Mouse (Mus musculus) kidney, postnatal 4 days (tissue): ENCODE measurements around the gene Paqr3.

Source experiments
- DNase-seq, 2 experiments: peaks; one replicate each; pipeline ENCODE4 v3.0.0; 2021; ENCODE audit warnings: mixed read lengths in 2 of 2

Gene Paqr3

DNA sequence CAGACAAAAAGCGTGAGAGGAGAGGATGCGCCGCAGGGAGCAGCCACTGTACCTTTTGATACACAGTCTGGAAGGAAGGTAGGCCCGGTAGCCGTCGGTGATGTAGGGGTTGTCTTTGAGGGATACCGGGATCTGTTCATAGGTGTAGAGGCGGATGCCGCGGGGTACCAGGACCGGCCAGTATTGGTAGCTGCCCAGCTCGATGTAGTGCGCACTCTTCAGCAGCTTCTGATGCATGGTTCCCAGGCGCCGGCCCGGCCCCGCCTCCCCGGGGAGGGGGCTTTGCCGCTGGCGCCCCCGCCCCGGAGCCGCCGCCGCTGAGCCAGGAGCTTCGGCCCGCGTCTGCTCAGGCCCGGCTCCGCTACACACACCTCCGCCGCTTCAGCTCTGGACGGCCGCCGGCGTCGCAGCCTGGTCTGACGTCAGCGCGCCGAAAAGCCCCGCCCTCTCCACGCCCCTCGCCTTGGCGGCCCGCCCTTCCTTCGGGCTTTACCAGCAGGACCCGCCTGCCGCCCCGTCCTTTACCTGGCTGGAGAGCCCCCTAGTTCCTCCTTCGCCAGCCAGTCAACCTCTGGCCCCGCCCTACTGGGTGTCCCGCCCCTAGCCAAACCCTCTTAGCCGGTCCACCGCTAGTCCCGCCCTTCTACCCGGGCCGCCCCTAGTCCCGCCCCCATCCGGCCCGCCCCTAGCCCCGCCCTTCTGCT lies at the start of gene Paqr3:
TSS of gene Paqr3 (minus strand) at position 390 of the 704 bp plus-strand sequence.
- DNase-seq: peak; percentile 98

DNA sequence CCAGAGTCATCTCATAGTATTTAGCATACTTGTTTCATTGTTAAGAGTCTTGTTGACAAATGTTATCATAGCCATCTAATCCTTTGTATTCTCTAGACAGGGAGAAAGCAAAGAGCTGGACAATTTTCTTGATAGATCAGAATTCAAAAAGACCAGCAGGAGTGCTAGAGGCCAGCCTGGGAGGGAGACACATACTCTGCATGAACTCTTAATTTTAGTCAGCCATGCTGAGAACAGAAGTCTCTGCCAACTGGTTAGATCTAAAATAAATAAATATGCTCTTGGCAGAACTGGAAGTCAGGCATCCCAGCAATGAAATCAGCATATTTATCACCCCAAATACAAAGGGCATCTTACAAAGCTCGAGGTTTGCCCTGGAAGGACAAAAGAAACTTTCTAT lies 43.3 kb upstream of the Paqr3 start:
- DNase-seq: no peak

DNA sequence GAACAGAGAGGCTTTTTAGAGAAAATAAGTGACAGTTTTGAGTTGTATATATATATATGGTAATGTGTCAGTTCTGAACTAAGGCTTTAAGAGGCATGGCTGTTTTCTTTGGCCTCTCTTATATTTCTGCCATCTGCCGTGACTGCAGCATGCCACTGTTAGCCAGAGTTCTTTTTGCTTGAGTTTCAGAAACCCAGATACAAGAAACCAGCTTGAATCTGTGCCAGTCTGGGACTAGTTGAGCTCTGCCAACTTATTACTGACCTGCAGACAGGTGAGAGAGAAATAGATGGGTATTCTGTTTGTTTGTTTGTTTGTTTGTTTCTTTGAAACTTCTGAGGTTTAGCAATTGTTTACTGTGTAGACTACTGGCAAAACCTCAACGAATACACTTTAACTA lies 23.9 kb upstream of the Paqr3 start:
- no peak for DNase-seq

DNA sequence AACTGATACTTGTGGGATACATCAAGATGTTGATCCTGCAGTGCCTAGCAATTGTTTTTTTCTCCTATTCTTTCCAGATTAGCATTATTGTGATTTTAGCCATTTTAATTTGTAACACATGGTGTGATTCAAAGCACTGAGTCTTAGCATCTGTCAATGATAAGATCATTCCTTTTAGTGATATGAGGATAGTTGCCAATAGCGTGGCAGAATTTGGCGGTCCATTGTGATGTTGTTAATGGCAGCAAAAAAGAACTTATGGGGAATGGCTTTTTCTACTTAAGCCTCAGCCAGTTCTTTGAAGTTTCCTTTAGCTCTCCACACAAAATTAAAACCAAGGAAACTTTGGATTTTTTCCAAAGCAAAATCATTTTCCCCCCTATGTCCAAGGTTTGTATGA lies 18.2 kb upstream of the Paqr3 start:
- no peak for DNase-seq

DNA sequence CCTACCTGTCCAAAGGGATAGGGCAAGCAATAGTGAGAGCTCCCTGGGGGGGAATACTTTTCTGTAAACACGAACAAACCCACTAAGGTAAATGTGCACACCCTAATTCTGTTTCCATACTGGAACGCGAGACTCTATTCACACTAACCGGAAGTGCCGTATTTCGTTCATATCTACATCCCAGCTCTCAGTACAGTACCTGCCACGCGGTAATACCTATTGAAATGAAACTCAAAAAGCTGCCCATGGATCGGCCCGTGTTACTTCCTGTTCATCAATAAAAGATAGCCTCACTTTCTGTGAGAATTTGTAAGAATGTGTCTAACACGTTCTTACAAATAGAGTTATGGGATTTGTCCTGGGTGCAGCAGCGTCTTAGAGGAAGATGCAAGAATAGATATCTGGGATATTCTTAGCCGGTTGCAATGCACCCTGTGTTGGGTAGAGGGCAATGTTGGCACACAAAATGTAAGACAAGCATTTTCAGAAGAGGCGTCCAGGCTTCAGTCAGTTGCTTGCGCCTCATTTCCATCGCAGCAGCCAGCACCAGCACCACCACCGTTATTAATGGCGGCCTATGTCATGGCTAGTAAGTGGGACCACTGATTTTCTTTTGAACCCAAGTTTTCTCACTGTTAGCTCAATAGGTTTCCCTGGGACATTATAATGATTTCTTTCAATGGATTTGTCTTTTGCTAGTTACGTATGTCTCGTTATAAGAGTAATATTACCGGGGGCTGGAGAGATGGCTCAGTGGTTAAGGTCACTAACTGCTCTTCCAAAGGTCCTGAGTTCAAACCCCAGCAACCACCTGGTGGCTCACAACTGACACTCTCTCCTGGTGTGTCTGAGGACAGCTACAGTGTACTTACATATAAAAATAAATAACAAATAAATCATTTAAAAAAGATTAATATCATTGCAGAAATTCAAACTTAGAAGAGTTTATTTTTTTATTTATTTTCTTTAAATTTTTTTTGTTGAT lies 17.1 kb upstream of the Paqr3 start:
- peak; percentile 68 to 72 for DNase-seq

DNA sequence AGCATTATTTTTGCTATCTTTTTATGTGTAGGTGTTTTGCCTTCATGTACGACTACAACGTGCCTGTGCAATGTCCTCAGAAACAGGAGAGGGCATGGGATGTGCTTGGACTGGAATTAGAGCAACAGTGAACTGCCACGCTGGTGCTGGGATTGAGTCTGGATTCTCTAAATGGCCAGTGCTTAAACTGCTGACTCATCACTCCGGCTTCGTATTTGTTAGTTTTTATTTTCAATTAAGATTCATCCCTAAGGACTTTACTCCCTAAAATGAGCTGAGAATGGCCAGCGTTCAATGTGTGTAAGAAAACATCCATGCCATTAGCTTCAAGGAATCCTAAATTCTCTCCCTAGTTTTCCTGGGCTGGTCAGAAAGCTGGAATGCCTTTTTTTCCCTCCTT lies 15.9 kb upstream of the Paqr3 start:
- no peak for DNase-seq

DNA sequence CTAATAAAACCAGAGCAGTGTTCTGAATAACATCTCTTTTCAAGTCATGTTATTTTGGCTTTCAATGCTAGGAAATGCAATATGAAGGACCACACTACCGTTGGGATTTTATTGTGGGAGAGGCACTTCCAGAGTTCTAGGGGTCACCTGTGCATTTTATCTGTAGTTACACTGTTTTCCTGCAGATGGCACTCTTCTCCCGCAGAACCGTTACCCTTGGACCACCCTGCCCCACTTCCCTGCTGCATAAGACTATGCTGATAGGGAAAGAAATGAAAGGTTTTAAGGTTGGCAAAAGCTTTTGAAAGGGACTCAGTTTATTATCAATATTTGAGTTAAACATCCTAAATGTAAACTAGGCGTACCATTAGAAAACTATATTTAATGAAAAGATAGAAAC lies 14.6 kb upstream of the Paqr3 start:
- peak; percentile 41 to 57 for DNase-seq

DNA sequence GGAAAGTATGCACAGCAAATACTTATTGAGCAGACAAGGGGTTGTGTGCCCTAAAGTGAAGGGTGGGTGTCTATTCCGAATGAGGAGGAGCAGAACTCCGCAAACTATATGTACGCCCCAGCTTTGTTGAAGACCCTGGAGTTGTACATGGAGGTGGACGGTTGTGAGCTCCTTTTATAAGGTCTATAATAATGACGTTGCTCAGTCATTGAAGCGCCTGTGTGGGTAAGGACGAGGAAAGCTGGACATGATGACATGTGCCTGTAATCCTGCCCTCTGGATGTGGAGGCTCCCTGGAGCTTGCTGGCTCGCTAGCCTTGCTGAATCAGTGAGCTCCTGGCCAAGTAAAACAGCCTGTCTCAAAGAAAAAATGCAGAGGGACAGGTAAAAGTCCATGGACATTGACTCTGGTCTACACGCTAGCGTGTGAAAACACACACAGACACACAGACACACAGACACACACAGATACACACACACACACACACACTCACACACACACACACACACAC lies 14.1 kb upstream of the Paqr3 start:
- no peak for DNase-seq

DNA sequence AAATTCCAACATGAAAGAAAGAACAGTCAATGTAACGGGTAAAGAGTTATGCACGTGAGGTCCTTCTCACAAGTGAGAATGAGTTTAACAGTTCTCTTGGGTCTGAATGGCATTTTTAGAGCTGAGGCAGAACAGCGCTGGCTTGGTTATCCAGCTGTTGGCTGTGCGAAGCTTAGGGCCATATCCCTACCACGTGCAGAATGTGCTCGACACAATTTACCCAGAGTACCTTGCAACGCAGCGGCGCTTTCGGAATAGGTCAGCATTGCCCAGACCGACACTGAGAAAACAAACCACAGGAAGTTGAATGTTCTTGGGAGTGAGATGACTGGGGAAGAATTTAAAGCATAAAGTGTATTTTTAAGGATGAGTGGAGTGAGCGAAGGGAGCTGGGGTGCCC lies 13.6 kb upstream of the Paqr3 start:
- no peak for DNase-seq

DNA sequence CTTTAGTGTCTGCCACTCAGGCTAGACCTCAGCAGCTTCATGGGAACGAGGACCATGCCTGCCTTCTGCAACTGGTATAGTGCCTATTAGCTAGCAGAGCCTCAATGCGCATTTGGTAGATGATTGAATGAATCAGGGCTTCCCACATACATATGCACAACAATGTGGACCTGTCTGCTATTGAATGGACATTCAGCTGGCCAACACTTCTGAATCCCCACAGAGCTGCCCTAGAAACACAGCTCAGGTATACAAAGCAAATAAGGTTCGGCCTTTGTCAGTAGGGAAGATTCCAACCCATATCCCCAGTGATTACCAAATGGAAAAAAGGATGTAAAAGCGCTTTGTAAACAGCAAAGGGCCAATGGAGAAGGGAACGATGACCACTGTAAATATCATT lies 699 bp downstream of the Paqr3 start:
- DNase-seq: no peak

DNA sequence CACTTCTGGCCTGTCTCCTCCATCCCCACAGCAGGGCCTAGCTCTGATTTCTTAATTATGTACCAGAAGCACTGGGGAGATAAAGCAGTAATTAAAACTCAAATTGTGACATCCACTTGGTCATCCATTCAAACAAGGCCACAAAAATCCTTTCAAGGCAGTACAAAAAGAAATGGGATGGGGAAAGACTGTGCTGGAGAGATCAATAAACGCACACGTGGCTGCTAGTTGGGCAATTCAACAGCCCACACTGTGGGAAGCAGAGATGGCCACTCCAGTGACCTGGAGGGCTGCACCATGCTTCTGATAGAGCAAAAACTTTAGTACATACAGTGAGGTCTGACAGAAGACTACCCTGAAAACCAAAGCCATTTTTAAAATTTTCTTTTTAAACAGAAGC lies 1.3 kb downstream of the Paqr3 start:
- DNase-seq: no peak

DNA sequence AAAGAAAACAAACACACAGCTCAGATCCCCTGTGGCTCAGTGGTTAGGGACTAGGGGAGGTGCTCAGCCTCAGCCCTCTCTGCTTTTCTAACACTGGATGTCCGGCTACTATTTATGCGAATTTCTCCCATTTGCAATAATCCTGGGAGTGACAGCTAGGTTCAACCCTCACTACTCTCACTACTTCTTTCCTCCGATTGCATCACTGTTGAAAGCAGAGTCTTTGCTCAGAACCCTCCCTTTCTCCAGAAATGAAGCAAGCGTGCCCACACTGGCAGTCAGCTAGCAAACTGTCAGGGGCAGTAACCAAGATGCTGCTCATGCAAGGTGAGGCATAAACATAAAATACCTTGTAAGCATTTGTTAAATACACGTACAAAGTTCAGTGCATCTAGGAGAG lies 3.1 kb downstream of the Paqr3 start:
- no peak for DNase-seq

DNA sequence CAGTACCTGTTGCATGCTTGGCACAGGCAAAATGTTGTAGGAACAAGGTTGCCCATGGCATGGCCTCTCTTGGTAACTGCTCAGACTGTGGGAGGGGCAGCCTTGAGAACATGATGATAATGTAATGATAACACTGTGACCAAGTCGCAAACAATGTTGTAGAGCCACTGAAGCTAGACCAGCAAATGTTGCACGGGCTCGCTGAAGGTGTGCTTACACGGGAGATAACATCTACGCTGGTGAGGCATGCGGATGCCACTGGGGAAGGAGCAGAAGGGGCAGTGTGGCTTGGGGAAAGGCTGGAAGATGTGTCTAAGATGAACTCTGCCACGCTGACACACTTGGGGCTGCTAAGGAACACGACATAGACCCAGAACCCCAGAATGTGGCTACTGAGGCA lies 11.4 kb downstream of the Paqr3 start:
- DNase-seq: no peak

DNA sequence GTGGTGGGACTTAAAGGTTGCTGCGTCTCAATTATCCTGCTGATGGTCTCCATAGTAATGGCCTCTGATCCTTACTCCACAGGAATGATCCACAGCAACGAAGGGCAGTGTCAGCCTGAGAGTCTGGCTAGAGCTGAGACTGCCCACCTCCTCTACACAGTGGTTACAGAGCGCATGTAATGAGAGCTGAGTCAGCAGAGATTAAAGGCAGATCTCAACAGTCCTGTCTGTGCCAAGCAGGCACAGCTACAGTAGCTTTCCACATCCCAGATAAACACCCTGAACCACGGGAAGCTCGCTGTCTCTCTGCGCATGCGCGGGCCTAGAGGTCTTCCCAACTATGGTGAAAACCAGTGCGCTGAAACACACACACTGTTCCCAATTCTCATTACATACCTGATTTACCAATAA lies 13.8 kb downstream of the Paqr3 start:
- no peak for DNase-seq

DNA sequence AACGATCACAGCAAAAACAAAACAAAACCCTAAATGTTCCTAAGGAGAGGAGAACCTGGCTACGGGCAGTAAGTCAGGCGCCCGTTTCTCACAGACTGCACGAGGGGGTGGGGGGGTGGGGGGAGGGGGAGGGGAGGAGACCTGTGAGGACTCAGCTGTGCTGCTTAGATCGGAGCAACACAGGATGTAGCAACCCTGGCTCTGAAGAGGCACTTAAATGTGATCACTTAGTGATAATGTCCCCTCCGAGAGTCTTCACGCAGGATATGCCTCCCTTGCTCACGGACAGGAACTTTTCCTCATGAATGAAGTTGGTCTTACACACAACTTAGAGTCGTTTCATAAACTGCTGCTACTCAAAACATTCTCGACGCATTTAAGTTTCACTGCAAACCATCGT lies 16.1 kb downstream of the Paqr3 start:
- no peak for DNase-seq

DNA sequence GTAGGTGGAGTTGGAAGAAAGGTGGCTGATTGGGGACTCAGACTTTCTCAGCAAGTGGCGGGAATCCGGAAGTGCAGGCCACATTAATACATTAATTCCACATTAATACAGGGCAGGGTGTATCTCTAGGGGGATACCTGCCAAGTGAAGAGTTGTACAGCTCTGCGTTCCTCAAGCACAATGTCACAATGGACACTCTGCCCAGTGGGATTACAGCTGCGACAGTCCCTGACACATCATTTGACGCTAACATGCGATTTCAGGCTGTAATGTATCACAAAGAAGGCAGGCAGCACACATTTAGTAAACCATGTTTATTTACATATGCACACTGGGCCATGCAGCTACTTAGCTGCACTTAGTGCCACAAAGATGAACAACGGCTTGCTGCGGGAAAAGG lies 18.4 kb downstream of the Paqr3 start:
- DNase-seq: no peak

DNA sequence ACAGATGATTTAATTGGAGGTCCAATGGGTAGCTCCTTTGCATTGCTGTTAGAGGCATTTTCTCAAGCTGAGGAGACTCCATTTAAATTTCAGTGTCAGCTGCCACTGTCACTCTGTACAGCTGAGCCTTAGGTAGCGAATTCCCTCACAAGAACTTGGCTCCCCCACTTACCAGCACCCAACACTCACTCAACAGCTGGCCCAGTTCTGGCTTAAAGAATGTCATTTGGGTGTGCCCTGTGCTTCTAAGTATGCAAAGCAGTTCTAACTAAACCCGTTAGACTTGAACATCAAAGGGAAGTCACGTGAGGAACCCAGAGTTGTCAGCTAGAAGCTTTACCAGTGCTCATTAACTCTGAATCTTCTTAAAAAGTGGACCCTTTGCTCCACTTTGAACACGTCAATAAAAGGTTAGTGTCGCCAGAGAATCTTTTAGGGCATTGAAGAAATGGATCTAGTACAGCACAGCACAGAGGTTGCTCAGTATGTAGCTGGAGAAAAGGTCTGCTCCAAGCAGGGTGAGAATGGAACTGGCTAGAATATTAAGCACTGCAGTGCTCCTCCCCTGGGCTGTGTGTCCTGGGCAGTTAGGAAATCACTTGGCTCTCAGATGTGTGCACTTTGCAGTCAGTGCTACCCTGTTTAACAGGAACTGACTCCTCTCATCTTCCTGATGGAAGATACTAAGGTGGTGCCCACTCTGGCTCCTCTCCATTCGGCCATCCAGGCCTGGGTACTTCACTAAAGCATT lies 21.2 kb downstream of the Paqr3 start:
- DNase-seq: no peak

DNA sequence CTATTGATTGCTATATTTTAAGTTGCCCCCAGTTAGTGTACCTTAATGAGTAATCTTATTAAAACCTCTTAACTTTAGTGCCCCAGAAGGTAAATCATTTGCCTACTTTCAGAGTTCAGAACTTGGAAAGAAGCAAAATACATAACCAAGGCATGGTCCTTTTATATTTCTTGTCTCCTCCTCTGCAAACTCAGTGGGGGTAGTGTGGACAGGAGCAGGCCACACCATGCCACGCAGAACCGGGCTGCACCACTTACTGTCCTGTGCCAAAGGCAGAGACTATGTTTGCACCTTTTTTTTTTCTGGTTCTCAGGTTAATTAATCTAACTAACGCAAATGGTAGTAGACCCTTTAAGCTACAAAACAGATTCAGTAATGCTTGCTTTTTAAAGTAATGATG lies 22.0 kb downstream of the Paqr3 start:
- DNase-seq: no peak

DNA sequence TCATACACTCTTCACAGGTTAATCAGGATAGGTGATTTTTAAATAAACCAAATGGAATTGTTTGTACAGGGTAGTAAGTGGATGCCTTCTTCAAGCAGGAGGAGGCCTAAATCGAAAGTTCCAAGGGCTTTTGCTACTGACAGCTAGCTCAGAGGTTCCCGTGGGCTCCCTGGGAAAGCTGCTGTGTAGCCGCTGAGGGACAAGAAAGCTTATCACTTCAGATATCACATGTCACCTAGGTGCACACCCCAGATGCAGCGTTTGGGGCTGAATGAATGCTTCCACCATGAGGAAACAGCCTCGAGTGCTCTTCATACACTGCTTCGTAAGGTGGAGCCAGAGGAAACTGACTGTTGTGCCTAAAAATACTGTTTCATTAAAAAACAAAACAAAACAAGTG lies 23.2 kb downstream of the Paqr3 start:
- DNase-seq: no peak

DNA sequence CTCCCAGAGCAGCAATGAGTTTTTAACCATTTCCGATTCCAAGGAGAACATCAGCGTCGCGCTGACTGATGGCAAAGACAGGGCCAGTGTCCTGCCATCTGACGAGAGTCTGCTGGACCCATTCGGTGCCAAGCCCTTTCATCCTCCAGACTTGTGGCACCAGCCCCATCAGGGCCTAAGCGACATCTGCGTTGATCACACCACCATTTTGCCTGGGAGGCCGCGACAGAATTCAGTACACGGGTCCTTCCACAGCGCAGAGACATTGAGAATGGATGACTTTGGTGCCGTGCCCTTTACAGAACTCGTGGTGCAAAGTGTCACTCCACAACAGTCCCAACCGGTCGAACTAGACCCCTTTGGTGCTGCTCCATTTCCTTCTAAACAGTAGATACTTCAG lies 23.6 kb downstream of the Paqr3 start:
- DNase-seq: no peak

DNA sequence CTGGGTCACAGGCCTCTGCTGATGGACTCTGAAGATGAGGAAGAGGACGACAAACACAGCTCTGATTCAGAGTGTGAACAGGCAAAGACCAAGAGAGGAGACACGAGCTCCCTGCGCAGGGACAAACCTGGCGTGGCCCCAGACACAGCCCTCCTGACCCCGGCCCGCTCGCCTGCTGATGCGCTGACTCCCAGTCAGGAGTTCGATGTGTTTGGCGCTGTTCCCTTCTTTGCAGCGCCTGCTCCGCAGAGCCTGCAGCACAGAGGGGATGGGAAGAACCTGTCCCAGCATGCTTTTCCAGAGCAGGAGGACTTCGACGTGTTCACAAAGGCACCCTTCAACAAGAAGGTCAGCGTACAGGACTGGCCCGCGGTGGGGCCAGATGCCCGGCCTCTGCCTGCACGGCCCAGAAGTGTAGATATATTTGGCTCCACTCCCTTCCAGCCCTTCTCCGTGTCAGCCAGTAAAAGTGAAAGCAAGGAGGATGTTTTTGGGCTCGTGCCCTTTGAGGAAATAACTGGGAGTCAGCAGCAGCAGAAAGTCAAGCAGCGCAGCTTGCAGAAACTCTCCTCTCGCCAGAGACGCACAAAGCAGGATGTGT lies 24.3 kb downstream of the Paqr3 start:
- peak; percentile 10 to 24 for DNase-seq

DNA sequence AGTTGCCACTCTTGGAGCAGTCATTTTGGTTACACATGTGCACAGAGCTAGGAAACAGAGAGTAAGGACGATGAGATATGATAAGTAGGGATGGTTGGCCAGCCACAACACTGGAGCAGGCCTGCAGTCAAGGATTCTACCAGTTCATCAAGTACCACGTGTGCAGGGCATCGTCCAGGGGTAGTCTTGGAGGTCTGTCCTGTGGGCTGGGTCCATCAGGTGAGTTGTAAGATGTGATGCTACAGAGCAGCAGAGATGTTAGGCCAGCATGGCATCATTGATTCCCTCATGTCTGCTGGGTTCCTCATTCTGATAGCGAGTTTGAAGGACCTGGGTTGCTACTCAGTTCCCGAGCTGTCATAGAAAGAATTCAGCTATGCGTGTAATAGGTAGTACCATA lies 26.3 kb downstream of the Paqr3 start:
- no peak for DNase-seq

DNA sequence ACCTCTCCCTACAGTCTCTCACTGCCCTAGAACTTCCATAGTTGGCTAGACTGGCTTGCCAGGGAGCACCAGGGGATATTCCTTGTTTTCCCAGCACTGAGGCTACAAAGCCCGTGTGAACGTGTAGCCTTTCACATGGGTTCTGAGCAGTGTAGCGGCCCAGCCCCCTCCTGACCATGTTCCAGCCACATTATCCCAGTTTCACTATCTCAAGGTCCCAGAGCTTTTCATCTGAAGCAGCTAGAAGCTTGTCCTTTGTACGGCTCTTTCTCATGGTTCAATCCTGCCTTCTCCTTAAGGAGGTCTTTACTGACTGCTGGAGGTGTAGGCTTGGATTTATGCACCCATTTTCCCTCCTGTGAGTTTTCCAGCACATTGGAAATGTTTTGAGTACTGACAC lies 26.9 kb downstream of the Paqr3 start:
- no peak for DNase-seq
